Mouse (Mus musculus) embryonic facial prominence, embryonic 15.5 days (tissue): ENCODE measurements at regions not wholly inside any gene's neighbourhood (a gene's known extent, or its start where the extent isn't known, plus 50 kb on each side); places are given as distances from the start of the nearest gene placed in this dataset.

ENCODE experiments used
- ATAC-seq: fragments of 200-750 bp; cut with Nextera tagmentation; 2 replicates; pipeline ENCODE4 v1.8.0; 2017; ENCODE audit warnings: low read depth, moderate TSS enrichment; ENCODE audit not compliant: insufficient number of reproducible peaks, low FRiP score, low TSS enrichment
- H3K27ac ChIP-seq: fragments of 300-500 bp; sonication (generic); replicated peaks from 2 replicates; pipeline ENCODE4 v1.5.1; 2015; ENCODE audit warnings: mild to moderate bottlenecking, inconsistent platforms
- H3K27me3 ChIP-seq: fragments of 300-500 bp; sonication (generic); 2 replicates; pipeline ENCODE4 v1.6.1; 2015; ENCODE audit warnings: inconsistent platforms
- H3K36me3 ChIP-seq: fragments of 300-500 bp; sonication (generic); 2 replicates; pipeline ENCODE4 v1.6.1; 2015; ENCODE audit warnings: mild to moderate bottlenecking, inconsistent platforms
- H3K4me1 ChIP-seq: fragments of 300-500 bp; sonication (generic); 2 replicates; pipeline ENCODE4 v1.6.1; 2015; ENCODE audit warnings: inconsistent platforms
- H3K4me2 ChIP-seq: fragments of 300-500 bp; sonication (generic); replicated peaks from 2 replicates; pipeline ENCODE4 v1.6.1; 2015; ENCODE audit warnings: mild to moderate bottlenecking, inconsistent platforms
- H3K4me3 ChIP-seq: fragments of 300-500 bp; sonication (generic); replicated peaks from 2 replicates; pipeline ENCODE4 v1.5.1; 2015; ENCODE audit warnings: mild to moderate bottlenecking, inconsistent platforms
- H3K9ac ChIP-seq: fragments of 300-500 bp; sonication (generic); 2 replicates; pipeline ENCODE4 v1.6.1; 2015; ENCODE audit warnings: inconsistent platforms
- H3K9me3 ChIP-seq: fragments of 300-500 bp; sonication (generic); replicated peaks from 2 replicates; pipeline ENCODE4 v1.6.1; 2016; ENCODE audit warnings: inconsistent platforms
- WGBS: fragments of 180-500 bp; shearing (Covaris S2); methylation state at CpG from one replicate; pipeline ENCODE4 v1.1.7; 2015; 5-methylcytosine and 5-hydroxymethylcytosine counted together

- Histone ChIP-seq H3K9ac (no peak overlapping the region), H3K36me3 (no peaks in the 10 kb centered on the region), H3K4me3 (no peak overlapping the region), H3K4me1 (no peaks in the 10 kb centered on the region), H3K27me3 (no peaks in the 10 kb centered on the region), H3K4me2 (no peak overlapping the region), H3K27ac (no peak overlapping the region), H3K9me3 (no peaks in the 10 kb centered on the region)
- no peak for ATAC-seq
- 60% methylated on average over 8 of the region's 8 CpGs for WGBS
Measured at GRCm38 (mm10) chr2:106083001-106083400, 79.7 kb upstream of the Dnajc24 start.

GRCm38 (mm10) chr2:106081951-106082350 lies 78.6 kb upstream of the Dnajc24 start:
- no peak overlapping the region for H3K4me3 ChIP-seq
- no peak for ATAC-seq
- H3K27me3 ChIP-seq = no peaks in the 10 kb centered on the region
- H3K27ac ChIP-seq = no peak overlapping the region
- no peaks in the 10 kb centered on the region for H3K4me1 ChIP-seq
- no peaks in the 10 kb centered on the region for H3K36me3 ChIP-seq
- no peaks in the 10 kb centered on the region for H3K9me3 ChIP-seq
- H3K9ac ChIP-seq = no peak overlapping the region
- no peak overlapping the region for H3K4me2 ChIP-seq
- 2% methylated on average over 7 of the region's 7 CpGs for WGBS

GRCm38 (mm10) chr2:106080626-106081025 lies 77.3 kb upstream of the Dnajc24 start:
- H3K9me3 ChIP-seq = no peaks in the 10 kb centered on the region
- H3K27me3 ChIP-seq = no peaks in the 10 kb centered on the region
- no peak overlapping the region for H3K27ac ChIP-seq
- H3K36me3 ChIP-seq = no peaks in the 10 kb centered on the region
- H3K4me1 ChIP-seq = no peaks in the 10 kb centered on the region
- H3K4me3 ChIP-seq = no peak overlapping the region
- H3K9ac ChIP-seq = no peak overlapping the region
- WGBS = 72% methylated on average over 9 of the region's 9 CpGs
- H3K4me2 ChIP-seq = no peak overlapping the region
- no peak for ATAC-seq

- Histone ChIP-seq H3K4me3 (no peak overlapping the region), H3K27ac (no peak overlapping the region), H3K9ac (no peak overlapping the region), H3K4me1 (no peaks in the 10 kb centered on the region), H3K9me3 (no peaks in the 10 kb centered on the region), H3K27me3 (no peaks in the 10 kb centered on the region), H3K36me3 (no peaks in the 10 kb centered on the region), H3K4me2 (no peak overlapping the region)
- 46% methylated on average over 3 of the region's 3 CpGs for WGBS
- no peak for ATAC-seq
Measured at GRCm38 (mm10) chr2:106078591-106078990, 75.2 kb upstream of the Dnajc24 start.

GRCm38 (mm10) chr2:106074441-106074840 lies 71.1 kb upstream of the Dnajc24 start:
- no peaks in the 10 kb centered on the region for H3K27me3 ChIP-seq
- ATAC-seq = no peak
- no peak overlapping the region for H3K27ac ChIP-seq
- H3K36me3 ChIP-seq = no peaks in the 10 kb centered on the region
- WGBS = 93% methylated on average over 6 of the region's 6 CpGs
- no peaks in the 10 kb centered on the region for H3K9me3 ChIP-seq
- H3K9ac ChIP-seq = no peak overlapping the region
- H3K4me2 ChIP-seq = no peak overlapping the region
- H3K4me1 ChIP-seq = no peaks in the 10 kb centered on the region
- no peak overlapping the region for H3K4me3 ChIP-seq

GRCm38 (mm10) chr2:106064316-106064715 lies 61.0 kb upstream of the Dnajc24 start:
- Histone ChIP-seq H3K4me3 (no peak overlapping the region), H3K36me3 (no peaks in the 10 kb centered on the region), H3K4me2 (no peak overlapping the region), H3K4me1 (no peaks in the 10 kb centered on the region), H3K27ac (no peak overlapping the region), H3K27me3 (no peaks in the 10 kb centered on the region), H3K9ac (no peak overlapping the region), H3K9me3 (no peaks in the 10 kb centered on the region)
- 79% methylated on average over 2 of the region's 2 CpGs for WGBS
- no peak for ATAC-seq
